Mouse (Mus musculus): ENCODE data around the gene Ptpn11. TPM values are rescaled to one million over a fixed set of nuclear protein-coding genes. Genes with fewer than 3 reads are reported as not detected.

Gene Ptpn11
- polyA plus RNA-seq, 1 experiment from 2014 or later: 7.0 TPM

GRCm38 (mm10) chr5:121100886-121101580, 90.2 kb downstream of the Ptpn11 start:
- Histone ChIP-seq H3K27ac (ENCODE audit: low read length) (no peak overlapping the region), H3K27me3 (ENCODE audit: control insufficient read depth, insufficient read depth, low read depth, low read length) (no peaks in the 10 kb centered on the region), H3K9me3 (replicated peaks; ENCODE audit: control insufficient read depth, low read length) (no peaks in the 10 kb centered on the region), H3K4me1 (ENCODE audit: control insufficient read depth, low read depth, low read length) (no peaks in the 10 kb centered on the region), H3K4me3 (ENCODE audit: low read depth, low read length) (no peak overlapping the region), H3K9ac (ENCODE audit: low read depth, low read length) (no peak overlapping the region), H3K36me3 (ENCODE audit: control insufficient read depth, insufficient read depth) (no peaks in the 10 kb centered on the region), H3K4me2 (ENCODE audit: low read depth, low read length) (no peak overlapping the region)
- ATAC-seq (ENCODE audit: low read depth): no peak
- WGBS (ENCODE audit: insufficient replicate concordance): 57% methylated on average over 9 of the region's 9 CpGs

DNA sequence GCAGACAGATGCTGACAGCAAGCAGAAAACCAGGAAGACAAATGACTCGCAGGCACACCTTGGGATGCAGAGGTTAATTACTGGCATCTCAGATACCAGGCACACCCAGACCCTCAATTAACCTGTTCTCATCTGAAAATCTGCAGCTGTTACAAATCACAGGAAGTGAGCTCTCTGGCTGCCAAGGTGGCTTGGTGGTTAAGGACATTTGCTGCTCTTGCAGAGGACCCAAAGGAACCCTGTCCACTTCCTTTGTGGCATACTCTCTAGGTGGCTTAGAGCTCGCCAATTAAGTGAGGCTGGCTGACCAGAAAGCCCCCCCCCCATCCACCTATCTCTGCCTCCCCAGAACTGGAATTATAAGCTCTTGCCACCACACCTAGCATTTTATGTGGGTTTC, 91.1 kb downstream of the Ptpn11 start:
- H3K4me1 ChIP-seq (ENCODE audit: control insufficient read depth, low read depth, low read length): no peaks in the 10 kb centered on the region
- H3K27ac ChIP-seq (ENCODE audit: low read length): no peak overlapping the region
- no peaks in the 10 kb centered on the region for H3K9me3 ChIP-seq (replicated peaks; ENCODE audit: control insufficient read depth, low read length)
- no peak overlapping the region for H3K4me3 ChIP-seq (ENCODE audit: low read depth, low read length)
- WGBS (ENCODE audit: insufficient replicate concordance): 28% methylated on average over 2 of the region's 2 CpGs
- no peak overlapping the region for H3K9ac ChIP-seq (ENCODE audit: low read depth, low read length)
- ATAC-seq (ENCODE audit: low read depth): no peak
- no peaks in the 10 kb centered on the region for H3K27me3 ChIP-seq (ENCODE audit: control insufficient read depth, insufficient read depth, low read depth, low read length)
- no peak overlapping the region for H3K4me2 ChIP-seq (ENCODE audit: low read depth, low read length)
- H3K36me3 ChIP-seq (ENCODE audit: control insufficient read depth, insufficient read depth): no peaks in the 10 kb centered on the region

GRCm38 (mm10) chr5:121097970-121098369, 93.2 kb downstream of the Ptpn11 start:
- 63% methylated on average over 4 of the region's 4 CpGs for WGBS (ENCODE audit: insufficient replicate concordance)
- no peak for ATAC-seq (ENCODE audit: low read depth)
- Histone ChIP-seq H3K36me3 (ENCODE audit: control insufficient read depth, insufficient read depth) (no peaks in the 10 kb centered on the region), H3K27me3 (ENCODE audit: control insufficient read depth, insufficient read depth, low read depth, low read length) (no peaks in the 10 kb centered on the region), H3K4me3 (ENCODE audit: low read depth, low read length) (no peak overlapping the region), H3K9ac (ENCODE audit: low read depth, low read length) (no peak overlapping the region), H3K4me1 (ENCODE audit: control insufficient read depth, low read depth, low read length) (no peaks in the 10 kb centered on the region), H3K9me3 (replicated peaks; ENCODE audit: control insufficient read depth, low read length) (no peaks in the 10 kb centered on the region), H3K4me2 (ENCODE audit: low read depth, low read length) (no peak overlapping the region), H3K27ac (ENCODE audit: low read length) (no peak overlapping the region)

DNA sequence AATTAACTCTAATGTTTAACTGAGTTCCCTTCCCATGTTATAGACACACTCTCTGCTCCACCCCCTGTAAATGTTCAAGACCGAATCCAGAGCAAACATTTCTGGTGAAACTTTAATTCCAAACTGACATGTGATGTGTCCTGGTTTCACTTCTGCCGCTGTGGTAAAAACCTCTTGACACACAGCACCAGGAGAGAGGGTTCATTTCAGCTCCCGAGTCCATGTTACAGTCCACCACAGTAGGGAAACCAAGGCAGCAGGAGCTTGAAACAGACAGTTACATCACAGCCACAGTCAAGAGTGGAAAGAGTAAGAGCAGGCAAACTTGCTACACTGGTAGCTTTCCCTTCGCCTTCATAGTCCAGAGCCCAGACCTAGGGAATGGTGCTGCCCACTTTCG, 94.5 kb downstream of the Ptpn11 start:
- Histone ChIP-seq H3K4me1 (ENCODE audit: control insufficient read depth, low read depth, low read length) (no peaks in the 10 kb centered on the region), H3K4me3 (ENCODE audit: low read depth, low read length) (no peak overlapping the region), H3K9me3 (replicated peaks; ENCODE audit: control insufficient read depth, low read length) (no peaks in the 10 kb centered on the region), H3K27me3 (ENCODE audit: control insufficient read depth, insufficient read depth, low read depth, low read length) (no peaks in the 10 kb centered on the region), H3K9ac (ENCODE audit: low read depth, low read length) (no peak overlapping the region), H3K4me2 (ENCODE audit: low read depth, low read length) (no peak overlapping the region), H3K27ac (ENCODE audit: low read length) (no peak overlapping the region), H3K36me3 (ENCODE audit: control insufficient read depth, insufficient read depth) (no peaks in the 10 kb centered on the region)
- ATAC-seq (ENCODE audit: low read depth): no peak
- WGBS (ENCODE audit: insufficient replicate concordance): 69% methylated on average over 5 of the region's 5 CpGs

GRCm38 (mm10) chr5:121093281-121093680, 97.9 kb downstream of the Ptpn11 start:
- no peak for ATAC-seq (ENCODE audit: low read depth)
- WGBS (ENCODE audit: insufficient replicate concordance): 46% methylated on average over 3 of the region's 3 CpGs
- H3K4me2 ChIP-seq (ENCODE audit: low read depth, low read length): no peak overlapping the region
- H3K27me3 ChIP-seq (ENCODE audit: control insufficient read depth, insufficient read depth, low read depth, low read length): no peaks in the 10 kb centered on the region
- H3K9me3 ChIP-seq (replicated peaks; ENCODE audit: control insufficient read depth, low read length): no peaks in the 10 kb centered on the region
- H3K9ac ChIP-seq (ENCODE audit: low read depth, low read length): no peak overlapping the region
- H3K27ac ChIP-seq (ENCODE audit: low read length): no peak overlapping the region
- no peaks in the 10 kb centered on the region for H3K36me3 ChIP-seq (ENCODE audit: control insufficient read depth, insufficient read depth)
- no peak overlapping the region for H3K4me3 ChIP-seq (ENCODE audit: low read depth, low read length)
- no peaks in the 10 kb centered on the region for H3K4me1 ChIP-seq (ENCODE audit: control insufficient read depth, low read depth, low read length)

DNA sequence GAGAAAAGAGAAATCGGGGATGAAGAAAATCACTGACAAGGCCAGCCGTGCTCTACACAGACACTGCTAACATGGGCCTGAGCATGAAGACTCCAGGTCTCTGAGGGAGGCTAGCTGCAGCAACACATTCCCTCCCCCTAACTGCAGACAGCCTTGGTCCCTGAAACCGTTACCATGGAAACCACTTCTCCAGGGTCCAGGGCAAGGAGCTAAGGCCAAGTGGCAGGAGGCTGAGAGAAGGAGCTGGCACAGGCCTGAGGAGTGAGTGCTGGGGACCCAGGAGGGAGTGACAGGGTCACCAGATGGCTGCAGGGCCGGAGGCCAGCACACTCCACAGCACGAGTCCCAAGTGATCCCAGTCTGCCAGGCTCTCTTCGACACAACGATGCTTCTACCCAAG, 101.5 kb downstream of the Ptpn11 start:
- H3K9ac ChIP-seq (ENCODE audit: low read depth, low read length): no peak overlapping the region
- no peaks in the 10 kb centered on the region for H3K4me1 ChIP-seq (ENCODE audit: control insufficient read depth, low read depth, low read length)
- no peaks in the 10 kb centered on the region for H3K9me3 ChIP-seq (replicated peaks; ENCODE audit: control insufficient read depth, low read length)
- ATAC-seq (ENCODE audit: low read depth): no peak
- no peak overlapping the region for H3K4me3 ChIP-seq (ENCODE audit: low read depth, low read length)
- WGBS (ENCODE audit: insufficient replicate concordance): 63% methylated on average over 7 of the region's 7 CpGs
- H3K4me2 ChIP-seq (ENCODE audit: low read depth, low read length): no peak overlapping the region
- H3K27ac ChIP-seq (ENCODE audit: low read length): no peak overlapping the region
- H3K27me3 ChIP-seq (ENCODE audit: control insufficient read depth, insufficient read depth, low read depth, low read length): no peaks in the 10 kb centered on the region
- H3K36me3 ChIP-seq (ENCODE audit: control insufficient read depth, insufficient read depth): no peaks in the 10 kb centered on the region

DNA sequence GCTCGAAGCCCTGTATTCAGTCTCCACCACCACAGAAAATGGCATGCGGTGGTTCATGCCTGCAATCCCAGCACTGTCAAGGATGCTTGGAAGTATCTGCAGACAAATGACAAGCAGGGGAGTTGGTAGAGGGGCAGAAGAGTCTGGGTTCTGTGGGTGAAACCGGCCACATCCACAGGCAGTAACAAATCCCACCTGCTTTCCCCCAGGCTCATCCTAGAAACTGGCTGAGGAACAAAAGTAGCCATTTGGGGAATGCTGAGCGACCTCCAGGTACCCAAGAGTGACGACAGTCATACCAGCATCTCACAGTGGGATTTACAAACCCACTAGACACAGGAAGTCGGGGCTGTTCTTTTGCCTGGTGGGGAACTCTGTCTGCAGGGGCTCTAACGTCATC, 103.5 kb downstream of the Ptpn11 start:
- 32% methylated on average over 7 of the region's 7 CpGs for WGBS (ENCODE audit: insufficient replicate concordance)
- no peak overlapping the region for H3K27ac ChIP-seq (ENCODE audit: low read length)

GRCm38 (mm10) chr5:121082605-121083004, 108.6 kb downstream of the Ptpn11 start:
- Histone ChIP-seq H3K9me3 (replicated peaks; ENCODE audit: control insufficient read depth, low read length) (no peaks in the 10 kb centered on the region), H3K4me1 (ENCODE audit: control insufficient read depth, low read depth, low read length) (no peaks in the 10 kb centered on the region), H3K36me3 (ENCODE audit: control insufficient read depth, insufficient read depth) (no peaks in the 10 kb centered on the region), H3K4me2 (ENCODE audit: low read depth, low read length) (no peak overlapping the region), H3K27me3 (ENCODE audit: control insufficient read depth, insufficient read depth, low read depth, low read length) (no peaks in the 10 kb centered on the region), H3K27ac (ENCODE audit: low read length) (no peak overlapping the region), H3K9ac (ENCODE audit: low read depth, low read length) (no peak overlapping the region), H3K4me3 (ENCODE audit: low read depth, low read length) (no peak overlapping the region)
- 75% methylated on average over 7 of the region's 7 CpGs for WGBS (ENCODE audit: insufficient replicate concordance)
- no peak for ATAC-seq (ENCODE audit: low read depth)

More for the DNA sequence above, 103.5 kb downstream of the Ptpn11 start:
- Histone ChIP-seq H3K36me3 (ENCODE audit: control insufficient read depth, insufficient read depth) (no peaks in the 10 kb centered on the region), H3K4me3 (ENCODE audit: low read depth, low read length) (no peak overlapping the region), H3K9ac (ENCODE audit: low read depth, low read length) (no peak overlapping the region), H3K9me3 (replicated peaks; ENCODE audit: control insufficient read depth, low read length) (no peaks in the 10 kb centered on the region), H3K27me3 (ENCODE audit: control insufficient read depth, insufficient read depth, low read depth, low read length) (no peaks in the 10 kb centered on the region), H3K4me1 (ENCODE audit: control insufficient read depth, low read depth, low read length) (no peaks in the 10 kb centered on the region), H3K4me2 (ENCODE audit: low read depth, low read length) (no peak overlapping the region)
- ATAC-seq (ENCODE audit: low read depth): no peak

DNA sequence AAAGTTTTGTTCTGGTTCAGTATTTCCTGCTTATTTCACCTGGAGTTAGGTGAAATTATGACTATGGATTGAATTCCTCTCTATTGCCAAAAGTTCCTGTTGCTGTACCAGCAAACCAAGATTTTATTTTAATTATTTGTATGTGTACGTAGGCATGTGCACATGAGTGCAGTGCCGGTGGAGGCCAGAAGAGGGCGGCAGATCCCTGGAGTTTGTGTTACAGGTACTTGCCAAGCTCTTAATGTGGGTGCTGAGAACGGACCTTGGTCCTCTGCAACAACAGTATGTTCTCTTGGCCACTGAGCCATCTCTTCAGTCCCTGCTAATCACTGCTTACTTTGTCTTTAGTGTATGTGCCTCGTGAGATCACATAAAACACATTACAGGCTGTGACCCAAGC, 109.4 kb downstream of the Ptpn11 start:
- no peak overlapping the region for H3K4me3 ChIP-seq (ENCODE audit: low read depth, low read length)
- H3K27me3 ChIP-seq (ENCODE audit: control insufficient read depth, insufficient read depth, low read depth, low read length): no peaks in the 10 kb centered on the region
- H3K4me1 ChIP-seq (ENCODE audit: control insufficient read depth, low read depth, low read length): no peaks in the 10 kb centered on the region
- H3K4me2 ChIP-seq (ENCODE audit: low read depth, low read length): no peak overlapping the region
- no peak overlapping the region for H3K9ac ChIP-seq (ENCODE audit: low read depth, low read length)
- 62% methylated on average over 5 of the region's 5 CpGs for WGBS (ENCODE audit: insufficient replicate concordance)
- H3K9me3 ChIP-seq (replicated peaks; ENCODE audit: control insufficient read depth, low read length): no peaks in the 10 kb centered on the region
- no peaks in the 10 kb centered on the region for H3K36me3 ChIP-seq (ENCODE audit: control insufficient read depth, insufficient read depth)
- H3K27ac ChIP-seq (ENCODE audit: low read length): no peak overlapping the region
- no peak for ATAC-seq (ENCODE audit: low read depth)

Data from liver, embryonic 16.5 days (tissue).